Mouse (Mus musculus): ENCODE results near the gene Trim40. TPM values are rescaled to one million over a fixed set of nuclear protein-coding genes. Genes with fewer than 3 reads are reported as not detected.

Gene Trim40
- total and polyA plus RNA-seq, 2 experiments from 2014 or later: 0.12 to 0.19 TPM

DNA sequence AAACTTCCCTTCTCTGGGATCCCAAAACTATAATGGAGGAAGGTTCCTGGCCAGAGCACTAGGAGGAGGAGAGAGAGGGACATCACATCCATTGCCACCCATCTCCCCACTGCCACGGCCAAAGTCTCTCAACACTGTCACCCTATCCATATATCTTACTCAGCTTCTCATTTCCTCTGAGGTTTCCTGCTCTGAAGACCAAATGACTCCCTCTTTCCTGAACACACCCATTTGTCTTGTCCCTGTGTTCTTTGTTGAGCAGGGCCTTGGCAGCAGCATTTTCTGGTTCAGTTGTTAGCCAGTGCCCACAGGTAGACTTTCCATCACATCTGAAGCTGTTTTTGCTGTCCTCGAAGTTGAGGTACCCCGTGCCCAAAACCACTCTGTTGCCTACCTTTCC is 31.7 kb downstream of the Trim40 start:
- DNase-seq (no peak), ATAC-seq (no peak)
- Histone ChIP-seq H3K27ac (ENCODE audit: low read depth, low read length) (no peak overlapping the region), H3K9me3 (ENCODE audit: low read length) (no peaks in the 10 kb centered on the region), H3K36me3 (ENCODE audit: insufficient read depth) (peaks cover 56% of the 10 kb centered on the region), H3K4me3 (ENCODE audit: low read depth, low read length) (no peak overlapping the region), H3K9ac (no peak overlapping the region), H3K27me3 (ENCODE audit: insufficient read depth, low read length) (no peaks in the 10 kb centered on the region), H3K4me1 (ENCODE audit: insufficient read depth) (no peaks in the 10 kb centered on the region), H3K4me2 (ENCODE audit: low read depth) (no peak overlapping the region)
- TF ChIP-seq CTCF (IDR thresholded peaks at IDR 0.05; ENCODE audit: low read depth): no peak
- WGBS: 94% methylated on average over 3 of the region's 3 CpGs

DNA sequence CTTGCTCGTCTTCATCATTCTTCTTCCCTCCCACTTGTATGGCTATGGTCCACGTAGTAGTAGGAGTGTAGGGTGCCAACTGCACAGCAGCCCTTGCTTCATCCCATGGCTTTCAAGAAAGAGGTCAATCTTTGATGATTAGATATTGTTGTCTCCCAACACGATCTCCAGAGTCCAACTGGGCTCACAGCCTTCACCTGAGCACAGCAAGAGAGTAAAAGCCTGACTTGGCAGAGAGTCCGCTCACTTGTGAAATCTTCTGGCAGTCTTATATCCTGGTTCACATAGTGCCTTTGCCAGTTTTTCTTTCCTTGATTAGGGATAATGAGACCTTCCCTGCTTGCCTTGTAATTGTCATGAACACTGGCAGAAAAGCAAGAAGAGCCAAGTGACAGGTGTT is 33.7 kb downstream of the Trim40 start:
- no peak overlapping the region for H3K4me2 ChIP-seq (ENCODE audit: low read depth)
- TF ChIP-seq CTCF (IDR thresholded peaks at IDR 0.05; ENCODE audit: low read depth): no peak
- 98% methylated on average over 4 of the region's 4 CpGs for WGBS

DNA sequence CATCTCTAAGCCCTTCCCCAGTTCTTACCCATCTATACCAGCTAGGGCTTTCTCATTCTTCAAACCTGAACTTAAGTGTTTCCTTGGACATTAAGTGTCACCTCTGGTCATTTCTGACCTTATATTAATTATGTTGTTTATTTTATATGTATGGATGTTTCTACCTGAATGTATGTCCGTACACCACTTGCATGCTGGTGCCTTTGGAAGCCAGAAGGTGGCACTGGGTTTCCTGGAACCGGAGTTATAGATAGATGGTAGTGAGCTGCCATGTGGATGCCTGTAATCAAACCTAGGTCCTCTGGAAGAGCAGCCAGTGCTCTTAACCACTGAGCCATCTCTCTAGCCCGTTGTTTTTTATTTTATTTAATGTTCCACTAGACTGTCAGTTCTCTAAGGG is 34.4 kb downstream of the Trim40 start:
- DNase-seq (no peak), ATAC-seq (no peak)
- TF ChIP-seq CTCF (IDR thresholded peaks at IDR 0.05; ENCODE audit: low read depth): no peak
- no peaks in the 10 kb centered on the region for H3K27me3 ChIP-seq (ENCODE audit: insufficient read depth, low read length)
- H3K27ac ChIP-seq (ENCODE audit: low read depth, low read length): no peak overlapping the region
- no peak overlapping the region for H3K4me3 ChIP-seq (ENCODE audit: low read depth, low read length)
- H3K9ac ChIP-seq: no peak overlapping the region
- no peak overlapping the region for H3K4me2 ChIP-seq (ENCODE audit: low read depth)
- H3K4me1 ChIP-seq (ENCODE audit: insufficient read depth): no peaks in the 10 kb centered on the region
- H3K9me3 ChIP-seq (ENCODE audit: low read length): no peaks in the 10 kb centered on the region
- WGBS: 96% methylated on average over 3 of the region's 3 CpGs
- peaks cover 81% of the 10 kb centered on the region for H3K36me3 ChIP-seq (ENCODE audit: insufficient read depth)

More for the DNA sequence above, 33.7 kb downstream of the Trim40 start:
- no peak overlapping the region for H3K27ac ChIP-seq (ENCODE audit: low read depth, low read length)
- no peak overlapping the region for H3K9ac ChIP-seq
- peaks cover 74% of the 10 kb centered on the region for H3K36me3 ChIP-seq (ENCODE audit: insufficient read depth)
- no peaks in the 10 kb centered on the region for H3K27me3 ChIP-seq (ENCODE audit: insufficient read depth, low read length)
- no peaks in the 10 kb centered on the region for H3K9me3 ChIP-seq (ENCODE audit: low read length)
- H3K4me1 ChIP-seq (ENCODE audit: insufficient read depth): no peaks in the 10 kb centered on the region
- DNase-seq (no peak), ATAC-seq (no peak)
- no peak overlapping the region for H3K4me3 ChIP-seq (ENCODE audit: low read depth, low read length)

DNA sequence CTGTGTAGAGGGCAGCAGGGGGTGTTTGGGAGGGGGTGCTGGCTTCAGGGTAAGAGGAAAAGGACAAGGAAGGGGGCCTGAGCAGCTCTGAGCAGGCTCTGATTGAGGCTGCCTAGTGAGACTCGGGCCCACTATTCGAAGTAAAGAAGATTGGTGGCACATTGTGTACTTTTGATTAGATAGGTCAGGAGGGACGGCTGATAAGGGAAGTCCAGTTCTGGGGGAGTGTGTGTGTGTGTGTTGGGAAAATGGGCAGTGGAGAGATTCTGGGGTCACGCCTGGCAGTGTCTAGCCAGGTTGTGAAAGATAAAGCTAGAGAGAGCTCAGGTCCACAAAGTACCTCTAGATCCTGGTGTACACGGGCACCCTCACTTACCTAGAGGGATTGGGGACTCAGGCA is 38.3 kb downstream of the Trim40 start:
- ATAC-seq: no peak
- H3K36me3 ChIP-seq (ENCODE audit: insufficient read depth): peaks cover 55% of the 10 kb centered on the region
- 93% methylated on average over 5 of the region's 5 CpGs for WGBS
- H3K4me2 ChIP-seq (ENCODE audit: low read depth): no peak overlapping the region
- H3K9ac ChIP-seq: no peak overlapping the region
- no peaks in the 10 kb centered on the region for H3K9me3 ChIP-seq (ENCODE audit: low read length)
- H3K4me3 ChIP-seq (ENCODE audit: low read depth, low read length): no peak overlapping the region
- no peaks in the 10 kb centered on the region for H3K4me1 ChIP-seq (ENCODE audit: insufficient read depth)
- no peak for DNase-seq
- no peak overlapping the region for H3K27ac ChIP-seq (ENCODE audit: low read depth, low read length)
- no peaks in the 10 kb centered on the region for H3K27me3 ChIP-seq (ENCODE audit: insufficient read depth, low read length)
- no peak for TF ChIP-seq CTCF (IDR thresholded peaks at IDR 0.05; ENCODE audit: low read depth)

DNA sequence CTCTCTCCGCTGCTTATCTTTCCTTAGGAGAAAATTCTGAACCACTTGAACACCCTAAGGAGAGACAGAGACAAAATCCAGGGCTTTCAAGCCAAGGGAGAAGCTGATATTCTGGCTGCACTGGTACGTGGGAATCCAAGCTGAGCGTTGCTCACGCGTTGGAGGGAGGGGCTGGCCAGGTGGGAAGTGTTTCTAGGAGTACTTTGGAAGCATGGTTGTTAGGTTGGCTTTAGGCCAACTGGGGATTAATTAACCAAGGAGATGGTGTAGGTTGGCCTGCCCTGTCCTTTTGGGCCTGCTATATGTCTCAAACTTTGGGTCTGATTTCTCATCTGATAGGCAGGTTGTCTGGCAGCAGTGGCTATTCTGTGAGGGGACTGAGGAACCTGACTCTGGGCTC is 38.7 kb downstream of the Trim40 start:
- WGBS: 84% methylated on average over 5 of the region's 5 CpGs
- no peak overlapping the region for H3K9ac ChIP-seq
- ATAC-seq (no peak), DNase-seq (no peak)
- H3K9me3 ChIP-seq (ENCODE audit: low read length): no peaks in the 10 kb centered on the region
- no peaks in the 10 kb centered on the region for H3K27me3 ChIP-seq (ENCODE audit: insufficient read depth, low read length)
- H3K27ac ChIP-seq (ENCODE audit: low read depth, low read length): no peak overlapping the region
- no peak overlapping the region for H3K4me3 ChIP-seq (ENCODE audit: low read depth, low read length)
- H3K4me2 ChIP-seq (ENCODE audit: low read depth): no peak overlapping the region
- TF ChIP-seq CTCF (IDR thresholded peaks at IDR 0.05; ENCODE audit: low read depth): no peak
- peaks cover 52% of the 10 kb centered on the region for H3K36me3 ChIP-seq (ENCODE audit: insufficient read depth)
- H3K4me1 ChIP-seq (ENCODE audit: insufficient read depth): no peaks in the 10 kb centered on the region

DNA sequence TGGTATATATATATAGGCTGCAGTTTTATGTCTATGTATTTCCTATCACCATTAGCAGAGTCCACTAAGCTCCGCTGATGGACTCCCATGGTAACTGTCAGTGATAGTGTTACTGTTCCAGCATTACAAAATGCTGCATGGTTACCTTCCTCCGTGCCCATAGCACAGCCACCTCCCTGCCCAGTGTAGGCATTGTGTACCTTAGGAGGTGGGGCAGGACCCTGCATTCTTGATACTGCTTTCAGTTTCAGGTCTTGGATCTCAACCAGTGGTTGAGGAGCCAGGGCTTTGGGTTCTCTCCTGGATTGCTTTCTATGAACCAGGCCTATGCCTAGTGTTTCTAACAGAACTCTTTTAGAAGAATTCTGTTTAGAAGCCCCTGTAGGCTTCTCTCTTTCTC is 39.9 kb downstream of the Trim40 start:
- no peak for DNase-seq
- TF ChIP-seq CTCF (IDR thresholded peaks at IDR 0.05; ENCODE audit: low read depth): no peak
- ATAC-seq: no peak
- Histone ChIP-seq H3K36me3 (ENCODE audit: insufficient read depth) (peaks cover 41% of the 10 kb centered on the region), H3K9ac (no peak overlapping the region), H3K4me3 (ENCODE audit: low read depth, low read length) (no peak overlapping the region), H3K27me3 (ENCODE audit: insufficient read depth, low read length) (no peaks in the 10 kb centered on the region), H3K27ac (ENCODE audit: low read depth, low read length) (no peak overlapping the region), H3K4me2 (ENCODE audit: low read depth) (no peak overlapping the region), H3K4me1 (ENCODE audit: insufficient read depth) (no peaks in the 10 kb centered on the region), H3K9me3 (ENCODE audit: low read length) (no peaks in the 10 kb centered on the region)
- 86% methylated on average over 2 of the region's 2 CpGs for WGBS

DNA sequence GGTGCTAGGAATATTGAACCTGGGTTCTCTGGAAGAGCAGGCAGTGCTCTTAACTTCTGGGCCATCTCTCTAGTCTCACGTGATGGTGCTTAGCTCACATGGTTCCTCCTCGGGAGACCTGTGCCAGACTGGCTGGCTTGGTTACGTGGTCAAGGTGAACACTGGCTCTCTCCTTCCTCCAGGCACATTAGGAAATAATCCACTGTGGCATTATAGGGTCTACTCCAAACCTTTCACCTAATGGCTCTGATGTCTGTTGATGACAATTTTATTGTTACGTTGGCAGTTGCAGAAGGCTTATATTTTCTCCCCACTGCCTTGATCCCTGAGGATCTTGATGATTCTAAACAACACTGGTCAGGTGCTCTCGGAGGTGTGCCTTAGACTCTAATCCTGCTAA is 41.0 kb downstream of the Trim40 start:
- H3K9ac ChIP-seq: no peak overlapping the region
- H3K4me1 ChIP-seq (ENCODE audit: insufficient read depth): no peaks in the 10 kb centered on the region
- TF ChIP-seq CTCF (IDR thresholded peaks at IDR 0.05; ENCODE audit: low read depth): no peak
- peaks cover 33% of the 10 kb centered on the region for H3K36me3 ChIP-seq (ENCODE audit: insufficient read depth)
- ATAC-seq: no peak
- H3K4me2 ChIP-seq (ENCODE audit: low read depth): no peak overlapping the region
- H3K9me3 ChIP-seq (ENCODE audit: low read length): no peaks in the 10 kb centered on the region
- H3K27me3 ChIP-seq (ENCODE audit: insufficient read depth, low read length): no peaks in the 10 kb centered on the region
- H3K4me3 ChIP-seq (ENCODE audit: low read depth, low read length): no peak overlapping the region
- H3K27ac ChIP-seq (ENCODE audit: low read depth, low read length): no peak overlapping the region
- no peak for DNase-seq
- 88% methylated on average over 5 of the region's 5 CpGs for WGBS

DNA sequence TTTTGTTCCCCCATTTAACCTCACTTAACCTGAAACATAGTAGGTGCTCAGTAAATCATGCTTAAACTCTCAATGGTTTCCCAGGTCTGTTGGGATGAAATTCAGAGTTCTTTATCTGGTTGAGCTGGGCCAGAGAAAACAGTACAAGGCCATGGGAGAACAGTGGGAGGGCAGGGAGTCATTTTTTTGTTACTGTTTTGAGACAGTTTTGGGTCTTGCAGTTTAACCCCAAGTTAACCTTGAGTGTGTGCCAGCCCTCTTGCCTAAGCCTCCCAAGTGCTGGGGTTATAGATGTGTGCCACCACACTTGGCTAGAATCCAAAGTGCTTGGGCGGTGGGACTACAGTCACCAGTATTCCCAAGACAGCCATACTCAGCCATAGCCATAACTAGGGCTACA is 45.2 kb downstream of the Trim40 start:
- Histone ChIP-seq H3K4me1 (ENCODE audit: insufficient read depth) (no peaks in the 10 kb centered on the region), H3K4me2 (ENCODE audit: low read depth) (no peak overlapping the region), H3K4me3 (ENCODE audit: low read depth, low read length) (no peak overlapping the region), H3K9ac (no peak overlapping the region), H3K27me3 (ENCODE audit: insufficient read depth, low read length) (no peaks in the 10 kb centered on the region), H3K9me3 (ENCODE audit: low read length) (no peaks in the 10 kb centered on the region), H3K27ac (ENCODE audit: low read depth, low read length) (no peak overlapping the region), H3K36me3 (ENCODE audit: insufficient read depth) (0 out of 2 replicates have a peak, but pooled peaks cover 6% of the 10 kb centered on the region)
- DNase-seq (no peak), ATAC-seq (no peak)
- no peak for TF ChIP-seq CTCF (IDR thresholded peaks at IDR 0.05; ENCODE audit: low read depth)
- WGBS: 64% methylated on average over 1 of the region's 1 CpGs
